ENCODE assay signal across 12 mouse cellular contexts in the genomic region with DNA sequence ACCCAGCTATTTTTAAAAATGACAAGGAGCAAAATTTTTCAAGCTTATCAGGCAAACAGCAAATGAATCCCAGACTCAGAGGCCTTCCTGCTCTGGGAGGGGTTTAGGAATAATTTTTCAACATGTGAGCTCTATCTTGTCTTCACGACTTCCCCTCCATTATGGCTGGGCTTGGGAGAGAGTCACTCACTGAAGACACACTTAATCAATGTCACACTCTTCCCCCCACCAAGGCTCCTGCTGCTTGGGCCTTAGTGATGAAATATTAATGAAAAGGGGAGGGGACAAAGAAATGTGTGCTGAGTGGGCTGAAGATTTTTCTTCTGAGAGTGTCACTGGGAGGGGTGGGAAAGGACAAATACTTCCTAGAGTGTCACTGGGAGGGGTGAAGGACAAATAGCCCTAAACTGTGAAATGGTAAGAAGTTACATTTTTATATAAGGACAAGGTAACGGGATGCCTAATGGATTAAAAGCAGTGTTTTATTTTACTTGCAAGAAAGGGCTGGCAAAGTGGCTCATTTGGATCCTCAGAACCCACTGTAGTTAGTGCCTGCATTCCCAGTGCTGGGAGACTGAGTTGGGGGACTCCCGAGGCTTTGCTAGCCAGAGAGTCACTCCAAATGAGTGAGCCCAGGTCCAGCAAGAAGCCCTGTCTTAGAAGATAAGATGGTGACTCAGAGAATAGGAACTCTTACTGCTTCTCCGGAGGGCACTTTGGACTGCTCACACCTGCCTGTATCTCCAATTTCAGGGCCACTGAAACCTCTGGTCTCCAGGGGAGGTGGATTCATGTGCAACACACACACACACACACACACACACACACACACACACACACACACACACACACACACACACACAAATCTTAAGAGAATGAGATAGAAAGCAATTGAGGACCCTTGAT.
DNase-seq lines count a peak whose midpoint lies in the region; ATAC-seq lines count a peak whose summit lies in the region.
"Had no signal": no experiment of that assay in that cellular context is flagged by ENCODE, and none has a peak within 500 bp of the region (broad histone marks: within the 10 kb centered on the region; RNA-seq: fewer than 3 reads in every experiment).

No protein-coding gene starts in this region.

- no peaks in the 10 kb centered on the region for H3K36me3 ChIP-seq in lung, embryonic 15.5 days
- H3K36me3 ChIP-seq in hindbrain, embryonic 10.5 days, result no peaks in the 10 kb centered on the region
- no peaks in the 10 kb centered on the region for H3K36me3 ChIP-seq in midbrain, embryonic 12.5 days
- H3K36me3 ChIP-seq: embryonic facial prominence, embryonic 13.5 days had no signal

- 37% methylated on average over 4 of the region's 4 CpGs for WGBS in lung, embryonic 15.5 days
- WGBS in hindbrain, embryonic 10.5 days, result 21% methylated on average over 4 of the region's 4 CpGs
- WGBS in midbrain, embryonic 12.5 days, result 25% methylated on average over 4 of the region's 4 CpGs

- ATAC-seq in lung, embryonic 15.5 days (ENCODE audit: borderline replicate concordance, extremely low read depth, low FRiP score, low TSS enrichment), result no peak
- peak; percentile 64 for ATAC-seq in midbrain, embryonic 12.5 days (ENCODE audit: low FRiP score, low read depth)
- ATAC-seq in frontal cortex, adult (ENCODE audit: low TSS enrichment), result no peak

- H3K9me3 ChIP-seq in lung, embryonic 15.5 days, result no peaks in the 10 kb centered on the region
- no peaks in the 10 kb centered on the region for H3K9me3 ChIP-seq in hindbrain, embryonic 10.5 days
- H3K9me3 ChIP-seq in midbrain, embryonic 12.5 days, result no peaks in the 10 kb centered on the region
- H3K9me3 ChIP-seq: embryonic facial prominence, embryonic 13.5 days had no signal

- H3K27me3 ChIP-seq in lung, embryonic 15.5 days, result no peaks in the 10 kb centered on the region
- no peaks in the 10 kb centered on the region for H3K27me3 ChIP-seq in hindbrain, embryonic 10.5 days (ENCODE audit: insufficient read depth, poor library complexity, severe bottlenecking)
- no peaks in the 10 kb centered on the region for H3K27me3 ChIP-seq in midbrain, embryonic 12.5 days
- H3K27me3 ChIP-seq: embryonic facial prominence, embryonic 13.5 days had no signal

- no peak overlapping the region for H3K4me3 ChIP-seq in lung, embryonic 15.5 days
- peak overlapping the region; percentile 42 for H3K4me3 ChIP-seq in hindbrain, embryonic 10.5 days
- no peak overlapping the region for H3K4me3 ChIP-seq in midbrain, embryonic 12.5 days

- no peak overlapping the region for H3K27ac ChIP-seq in lung, embryonic 15.5 days
- peak overlapping the region; percentile 92 for H3K27ac ChIP-seq in hindbrain, embryonic 10.5 days
- H3K27ac ChIP-seq in midbrain, embryonic 12.5 days (replicated peaks), result peak overlapping the region; percentile 98

- H3K4me2 ChIP-seq in lung, embryonic 15.5 days, result 0 out of 2 replicates have a peak overlapping the region, but pooled peaks have one; percentile 59
- peak overlapping the region; percentile 56 for H3K4me2 ChIP-seq in midbrain, embryonic 12.5 days (replicated peaks)

- H3K4me1 ChIP-seq in lung, embryonic 15.5 days, result peaks cover 10% of the 10 kb centered on the region
- peaks cover 65% of the 10 kb centered on the region for H3K4me1 ChIP-seq in hindbrain, embryonic 10.5 days (replicated peaks)
- peaks cover 48% of the 10 kb centered on the region for H3K4me1 ChIP-seq in midbrain, embryonic 12.5 days

- H3K9ac ChIP-seq in lung, embryonic 15.5 days, result no peak overlapping the region
- no peak overlapping the region for H3K9ac ChIP-seq in midbrain, embryonic 12.5 days (replicated peaks)

- DNase-seq in lung, postnatal 14 days, result no peak
- DNase-seq in hindbrain, embryonic 10.5 days (ENCODE audit: low spot score), result peak; percentile 53
- no peak for DNase-seq in B cell, adult 2 months
- no peak for DNase-seq in adrenal gland, adult 2 months
- DNase-seq in liver, result no peak
- DNase-seq: gastrocnemius, postnatal 14 days; kidney, postnatal 10 days; lung, adult 18-20 months had no signal
